Mouse (Mus musculus): ENCODE measurements around the gene Tcf20.
"Not testable (repeated sequence)": the region's sequence is repeated elsewhere in the genome, so short reads cannot be mapped to it uniquely, and the experiment has no call there.

DNA sequence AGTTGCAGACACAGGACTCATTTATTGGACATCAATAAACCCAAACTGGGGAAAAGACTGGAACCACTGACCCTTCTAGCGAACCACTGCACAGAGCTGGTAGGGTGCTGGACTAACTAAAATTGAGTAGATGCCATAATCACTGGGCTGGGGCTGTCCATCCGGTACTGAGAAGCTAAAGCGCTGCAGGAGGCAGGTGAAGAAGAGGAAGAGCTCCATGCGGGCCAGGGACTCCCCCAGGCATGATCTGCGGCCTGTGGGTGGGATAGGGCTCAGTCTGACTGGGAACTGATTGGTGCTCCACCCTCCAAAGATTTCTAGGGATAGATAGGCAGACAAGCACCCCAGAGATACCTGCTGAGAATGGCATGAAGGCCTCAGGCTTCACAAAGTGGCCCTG, 209.8 kb downstream of the Tcf20 start:
- not testable (repeated sequence) for TF ChIP-seq TCF12 (IDR thresholded peaks at IDR 0.05; ENCODE audit: low read depth, low read length); HCFC1 (IDR thresholded peaks at IDR 0.05; ENCODE audit: low read depth, low read length); MEF2A (IDR thresholded peaks at IDR 0.05; ENCODE audit: extremely low read depth, insufficient replicate concordance, low read depth, low read length, poor library complexity, severe bottlenecking); USF1 (IDR thresholded peaks at IDR 0.05; ENCODE audit: low read depth, low read length); GABPA (IDR thresholded peaks at IDR 0.05; ENCODE audit: low read depth, low read length); CTCF (IDR thresholded peaks at IDR 0.05 in 2 of 3, conservative IDR thresholded peaks at IDR 0.05 in 1 of 3; ENCODE audit: control insufficient read depth in 1 of 3, insufficient read depth in 1 of 3, low read depth in 2 of 3, low read length in 3 of 3, poor library complexity in 1 of 3, severe bottlenecking in 1 of 3); RAD21 (IDR thresholded peaks at IDR 0.05; ENCODE audit: low read depth, low read length)

Data from MEL (cell line).